Comparison of ENCODE assay signal across 9 mouse cellular contexts in genomic region chr14:12529961-12530542, GRCm38 (mm10).
DNase-seq lines count a peak whose midpoint lies in the region; ATAC-seq and TF ChIP-seq lines count a peak whose summit lies in the region.
"Had no signal": no experiment of that assay in that cellular context is flagged by ENCODE, and none has a peak within 500 bp of the region (broad histone marks: within the 10 kb centered on the region; RNA-seq: fewer than 3 reads in every experiment).

No protein-coding gene starts in this region.

- H3K27me3 ChIP-seq in liver, postnatal 0 days (ENCODE audit: insufficient read depth, low read length), result no peaks in the 10 kb centered on the region

- DNase-seq in 416B (ENCODE audit: low read depth), result peak; percentile 30
- DNase-seq in adipocyte (ENCODE audit: low spot score), result peak; percentile 6
- peak; percentile 89 for DNase-seq in embryo, embryonic 11 days
- peak; percentile 59 for DNase-seq in heart, postnatal 4 days
- peak; percentile 35 to 64 for DNase-seq in kidney, postnatal 36 days
- peak; percentile 29 for DNase-seq in liver, postnatal 0 days
- DNase-seq in right cerebral cortex, adult 2 months (ENCODE audit: low spot score in 2 of 2), result peak; percentile 61 to 65
- no peak for DNase-seq in spleen, postnatal 4 days (ENCODE audit: low spot score in 2 of 2)

- TF ChIP-seq EP300 in liver, postnatal 0 days (IDR thresholded peaks at IDR 0.05; ENCODE audit: low read depth), result no peak

- H3K4me1 ChIP-seq in liver, postnatal 0 days (ENCODE audit: insufficient read depth), result no peaks in the 10 kb centered on the region

- no peak overlapping the region for H3K4me3 ChIP-seq in liver, postnatal 0 days (ENCODE audit: low read depth, low read length)

- peak; percentile 60 for TF ChIP-seq CTCF in liver, postnatal 0 days (IDR thresholded peaks at IDR 0.05; ENCODE audit: low read depth)

- no peaks in the 10 kb centered on the region for H3K9me3 ChIP-seq in liver, postnatal 0 days (ENCODE audit: low read length)

- no peak overlapping the region for H3K27ac ChIP-seq in liver, postnatal 0 days (ENCODE audit: low read depth)
- H3K27ac ChIP-seq: macrophage had no signal

- no peak overlapping the region for H3K4me2 ChIP-seq in liver, postnatal 0 days (ENCODE audit: low read depth, low read length)

- whole genome bisulfite sequencing in liver, postnatal 0 days (ENCODE audit: insufficient replicate concordance), result 10% methylated on average over 11 of the region's 11 CpGs

- ATAC-seq in liver, postnatal 0 days, result no peak; the same call in 1 of the 2 replicates

- H3K9ac ChIP-seq in liver, postnatal 0 days (replicated peaks), result no peak overlapping the region

- no peaks in the 10 kb centered on the region for H3K36me3 ChIP-seq in liver, postnatal 0 days (replicated peaks; ENCODE audit: insufficient read depth, low read length)

Comparison
In these comparisons a context has a peak if more than half of its experiments do, and no peak if none do; other contexts are left out.
1. DNase-seq: peak in 416B (single experiment), adipocyte (single experiment), embryo, embryonic 11 days (single experiment), heart, postnatal 4 days (single experiment), kidney, postnatal 36 days (2 of 2), liver, postnatal 0 days (single experiment) and right cerebral cortex, adult 2 months (2 of 2); none in spleen, postnatal 4 days (0 of 2).